Mouse (Mus musculus) C2C12 (cell line): ENCODE data around the gene Mrps23. TPM values are rescaled to one million over a fixed set of nuclear protein-coding genes. Genes with fewer than 3 reads are reported as not detected.
"Not testable (repeated sequence)": the region's sequence is repeated elsewhere in the genome, so short reads cannot be mapped to it uniquely, and the experiment has no call there.

ENCODE experiments used
- H3K27me3 ChIP-seq: one replicate; pipeline ENCODE4 v1.6.1; 2011; ENCODE audit not compliant: control insufficient read depth, insufficient read depth, insufficient read length
- H3K36me3 ChIP-seq: one replicate; pipeline ENCODE4 v1.6.1; 2011; ENCODE audit not compliant: control insufficient read depth, insufficient read depth
- H3K4me3 ChIP-seq: one replicate; pipeline ENCODE4 v1.5.1; 2011; ENCODE audit warnings: mild to moderate bottlenecking, control low read depth; ENCODE audit not compliant: poor library complexity, insufficient read depth, severe bottlenecking
- H3K79me2 ChIP-seq: one replicate; pipeline ENCODE4 v1.6.1; 2011; ENCODE audit not compliant: control insufficient read depth, insufficient read depth
- H3K79me3 ChIP-seq: one replicate; pipeline ENCODE4 v1.6.1; 2011; ENCODE audit warnings: low read depth, control low read depth
- H3ac ChIP-seq: one replicate; pipeline ENCODE3; 2011; ENCODE audit warnings: low read depth; ENCODE audit not compliant: control insufficient read depth, insufficient read length
- CEBPB ChIP-seq: IDR thresholded peaks from one replicate; pipeline ENCODE4 v1.6.1; 2011; ENCODE audit warnings: low read depth, mild to moderate bottlenecking, control low read depth, moderate library complexity
- CTCF ChIP-seq: IDR thresholded peaks from one replicate; pipeline ENCODE4 v1.5.1; 2011; ENCODE audit not compliant: control insufficient read depth, insufficient read depth, insufficient read length
- FOSL1 ChIP-seq: IDR thresholded peaks from one replicate; pipeline ENCODE4 v1.8.0; 2011; ENCODE audit warnings: mild to moderate bottlenecking, low read length; ENCODE audit not compliant: poor library complexity, insufficient read depth, severe bottlenecking
- MAX ChIP-seq: IDR thresholded peaks from one replicate; pipeline ENCODE4 v1.6.1; 2011; ENCODE audit warnings: mild to moderate bottlenecking, control low read depth
- MYOD1 ChIP-seq: IDR thresholded peaks from one replicate; pipeline ENCODE4 v1.6.1; 2011; ENCODE audit warnings: low read depth; ENCODE audit not compliant: control insufficient read depth, insufficient read length
- MYOG ChIP-seq: IDR thresholded peaks from one replicate; pipeline ENCODE4 v1.6.1; 2011; ENCODE audit not compliant: control insufficient read depth, insufficient read length; ENCODE audit errors: extremely low read depth
- USF1 ChIP-seq: IDR thresholded peaks from one replicate; pipeline ENCODE4 v1.6.1; 2011; ENCODE audit warnings: low read depth, mild to moderate bottlenecking, control low read depth, moderate library complexity
- polyA plus RNA-seq: library from polyadenylated mRNA; unstranded; fragments of >200 nt; fragmentation: generic; extraction: Trizol; gene quantifications from one replicate; pipeline ENCODE4 v1.2.1, GENCODE M21; 2012; ENCODE audit warnings: missing spikeins

Gene Mrps23
- polyA plus RNA-seq, 1 experiment: 191 TPM

DNA sequence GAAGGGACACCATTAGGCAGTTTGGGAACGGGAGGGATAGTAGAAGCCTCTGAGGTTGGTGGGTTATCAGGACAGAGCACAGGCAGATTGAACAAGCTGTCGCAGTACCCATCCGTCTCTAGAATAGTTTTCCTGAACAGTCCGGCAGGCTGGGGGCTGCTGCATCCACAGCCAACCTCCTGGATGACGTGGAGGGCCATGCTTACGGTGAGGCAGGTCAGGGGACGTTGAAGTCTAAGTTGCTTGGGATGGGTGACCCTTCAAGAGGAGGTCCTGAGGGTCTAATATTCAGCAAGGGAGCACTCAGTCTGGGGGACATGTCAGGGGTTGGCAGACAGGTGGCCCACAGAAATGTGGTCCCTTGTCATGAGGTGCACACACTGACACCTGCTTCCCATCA, 15.6 kb upstream of the Mrps23 start:
- no peak for TF ChIP-seq USF1
- TF ChIP-seq MYOD1: no peak
- no peak for TF ChIP-seq CTCF
- no peak for TF ChIP-seq MYOG
- TF ChIP-seq MAX: no peak
- no peak for TF ChIP-seq FOSL1
- TF ChIP-seq CEBPB: no peak
- H3K79me2 ChIP-seq: no peaks in the 10 kb centered on the region
- no peaks in the 10 kb centered on the region for H3K79me3 ChIP-seq
- no peaks in the 10 kb centered on the region for H3K27me3 ChIP-seq
- H3K36me3 ChIP-seq: peaks cover 12% of the 10 kb centered on the region
- H3ac ChIP-seq: no peak overlapping the region
- H3K4me3 ChIP-seq: no peak overlapping the region

DNA sequence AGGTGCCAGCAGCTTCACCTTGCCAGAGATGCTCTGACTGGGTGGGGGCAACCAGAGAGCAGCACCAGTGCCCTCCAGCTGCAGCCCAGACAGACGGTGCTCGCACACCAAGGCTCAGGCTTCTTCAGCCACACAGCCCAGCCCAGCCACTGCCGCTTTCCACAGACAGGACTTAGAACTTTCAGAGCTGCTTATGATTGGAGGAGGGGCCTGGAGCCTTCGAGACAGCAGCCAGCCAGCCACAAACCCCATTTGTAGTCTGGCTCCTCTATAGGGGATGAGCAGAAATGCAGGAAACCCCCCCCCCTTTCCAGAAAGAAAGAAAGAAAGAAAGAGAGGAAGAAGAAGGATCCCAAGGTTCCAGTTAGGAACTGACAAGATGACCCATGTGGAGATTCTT, 11.6 kb upstream of the Mrps23 start:
- Histone ChIP-seq H3ac (no peak overlapping the region), H3K4me3 (no peak overlapping the region), H3K79me3 (no peaks in the 10 kb centered on the region), H3K27me3 (no peaks in the 10 kb centered on the region), H3K79me2 (no peaks in the 10 kb centered on the region), H3K36me3 (peaks cover 4% of the 10 kb centered on the region)
- TF ChIP-seq FOSL1 (no peak), MAX (no peak), MYOG (no peak), CTCF (no peak), MYOD1 (no peak), USF1 (no peak), CEBPB (no peak)

DNA sequence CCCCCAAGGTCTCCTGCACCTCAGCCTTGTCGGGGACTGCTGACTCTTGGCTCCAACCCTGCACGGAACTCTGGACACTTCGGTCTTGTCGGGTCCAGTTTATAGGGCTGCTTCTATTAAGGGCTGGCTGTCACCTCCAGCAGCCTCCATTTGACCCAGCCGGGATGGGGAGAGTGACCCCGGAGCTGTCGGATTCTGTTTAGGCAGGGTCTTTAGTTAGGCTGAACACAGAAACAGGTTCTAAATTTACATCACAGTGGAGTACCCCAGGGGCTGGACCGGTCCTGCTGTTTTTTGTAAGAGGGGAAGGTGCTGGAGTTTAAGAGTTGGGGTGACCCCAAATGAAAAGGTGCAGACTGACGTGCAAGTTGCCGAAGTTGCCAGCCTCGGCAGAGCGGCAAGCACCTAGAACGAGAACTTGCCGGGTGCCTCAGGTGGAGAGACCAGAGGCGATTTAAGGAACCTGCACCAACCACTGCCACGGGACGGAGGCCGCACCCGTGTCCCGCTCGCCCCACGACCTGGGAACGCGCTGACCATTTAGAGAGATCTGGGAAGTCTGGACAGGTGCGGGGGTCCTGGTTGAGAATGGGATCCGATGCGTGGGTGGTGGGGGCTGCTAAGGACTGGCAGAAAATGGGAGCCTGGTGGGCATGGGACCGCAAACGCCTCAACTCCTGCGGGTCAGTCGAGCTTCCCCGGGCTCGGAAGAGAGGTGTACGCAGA, 10.9 kb upstream of the Mrps23 start:
- H3K4me3 ChIP-seq: no peak overlapping the region

DNA sequence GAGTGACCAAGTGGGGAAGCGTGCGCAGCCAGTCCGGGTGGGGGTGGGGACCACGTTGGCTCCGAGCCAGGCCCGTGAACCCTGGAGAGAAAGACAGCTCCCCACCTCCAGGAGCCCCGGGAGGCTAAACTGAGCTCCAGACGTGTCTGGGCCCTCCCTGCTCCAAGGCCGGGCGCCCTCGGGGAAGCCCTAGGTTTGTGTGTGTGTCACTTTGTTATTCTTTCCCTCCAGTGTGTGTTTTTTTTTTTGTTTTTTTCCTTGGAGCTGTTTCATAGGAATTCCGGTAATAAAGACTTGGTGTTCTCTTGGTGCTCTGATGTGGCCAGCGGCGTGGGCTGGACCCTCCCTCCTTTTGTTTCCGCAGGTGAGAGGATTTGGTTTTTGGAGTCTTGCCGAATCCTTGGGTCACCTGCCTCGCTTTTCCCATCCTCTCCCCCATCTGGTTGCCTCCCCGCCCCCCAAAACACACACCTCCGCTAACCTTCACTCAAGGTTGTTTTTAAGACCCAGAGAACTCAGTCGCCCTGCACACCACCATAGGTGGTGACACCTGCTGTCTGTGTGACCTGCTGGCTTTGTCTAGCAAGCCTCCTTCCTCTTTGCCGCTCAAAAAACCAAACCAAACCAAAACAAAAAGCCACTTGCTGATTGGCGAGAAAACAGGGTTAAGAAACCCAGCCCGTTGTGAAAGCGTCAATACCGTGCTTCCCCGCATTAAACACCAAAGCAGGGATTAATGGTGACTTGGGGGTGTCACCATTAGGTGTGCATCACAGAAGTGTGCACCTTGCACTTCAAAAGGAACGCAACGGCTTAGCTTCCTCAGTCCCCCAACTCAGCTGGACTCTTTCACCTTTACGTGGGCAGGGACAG, 10.1 kb upstream of the Mrps23 start:
- Histone ChIP-seq H3K4me3 (no peak overlapping the region), H3K27me3 (no peaks in the 10 kb centered on the region)

More for the DNA sequence above, 10.9 kb upstream of the Mrps23 start:
- Histone ChIP-seq H3ac (no peak overlapping the region), H3K79me3 (no peaks in the 10 kb centered on the region), H3K79me2 (no peaks in the 10 kb centered on the region), H3K27me3 (no peaks in the 10 kb centered on the region), H3K36me3 (peaks cover 4% of the 10 kb centered on the region)
- TF ChIP-seq CTCF: no peak
- no peak for TF ChIP-seq MYOG
- TF ChIP-seq FOSL1: no peak
- TF ChIP-seq MYOD1: no peak
- no peak for TF ChIP-seq CEBPB
- TF ChIP-seq USF1: no peak
- no peak for TF ChIP-seq MAX

DNA sequence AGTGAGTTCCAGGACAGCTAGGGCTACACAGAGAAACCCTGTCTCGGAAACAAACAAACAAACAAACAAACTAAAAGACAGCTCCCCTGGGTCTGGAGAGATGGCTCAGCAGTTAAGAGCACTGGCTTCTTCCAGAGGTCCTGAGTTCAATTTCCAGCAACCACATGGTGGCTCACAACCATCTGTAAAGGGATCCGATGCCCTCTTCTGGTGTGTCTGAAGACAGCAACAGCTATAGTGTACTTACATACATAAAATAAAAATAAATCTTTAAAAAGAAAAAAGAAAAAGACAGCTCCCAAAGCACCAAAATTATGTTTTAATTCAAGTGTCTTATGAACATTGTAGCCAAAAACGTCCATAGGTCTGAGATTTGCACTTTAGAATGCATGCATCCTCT, 8.5 kb upstream of the Mrps23 start:
- not testable (repeated sequence) for H3K79me3 ChIP-seq, H3K79me2 ChIP-seq, H3K36me3 ChIP-seq, H3K27me3 ChIP-seq, H3K4me3 ChIP-seq, H3ac ChIP-seq

More for the DNA sequence above, 10.1 kb upstream of the Mrps23 start:
- Histone ChIP-seq H3ac (no peak overlapping the region), H3K79me2 (no peaks in the 10 kb centered on the region), H3K79me3 (no peaks in the 10 kb centered on the region), H3K36me3 (peaks cover under 1% of the 10 kb centered on the region)
- TF ChIP-seq CEBPB (no peak), CTCF (no peak), MYOD1 (no peak), MAX (no peak)

DNA sequence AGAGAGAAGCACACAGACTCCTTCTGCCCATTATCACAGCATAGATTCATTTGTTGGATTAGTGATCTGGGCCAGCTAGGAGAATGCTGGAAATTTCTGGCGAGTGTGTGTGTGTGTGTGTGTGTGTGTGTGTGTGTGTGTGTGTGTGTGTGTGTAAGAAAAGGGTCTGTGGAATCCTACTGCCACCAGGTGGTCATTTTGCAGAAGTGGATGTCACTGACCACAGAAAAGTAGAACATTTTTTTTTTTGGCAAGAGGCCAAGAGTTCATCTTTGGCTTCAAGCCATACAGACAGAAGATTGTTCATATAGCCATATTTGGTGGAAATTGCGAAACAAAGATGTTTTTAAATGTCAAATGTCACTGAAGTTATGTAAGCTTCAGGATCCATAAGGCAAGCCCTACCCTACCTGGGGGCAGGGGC, 7.0 kb upstream of the Mrps23 start:
- Histone ChIP-seq H3K4me3 (no peak overlapping the region), H3K36me3 (no peaks in the 10 kb centered on the region), H3ac (no peak overlapping the region), H3K27me3 (peaks cover 4% of the 10 kb centered on the region), H3K79me3 (no peaks in the 10 kb centered on the region), H3K79me2 (no peaks in the 10 kb centered on the region)
- TF ChIP-seq CEBPB (no peak), MYOD1 (no peak), USF1 (no peak), MYOG (no peak), CTCF (no peak), MAX (no peak), FOSL1 (no peak)
